Mouse (Mus musculus): ENCODE measurements around the gene Hat1. TPM values are rescaled to one million over a fixed set of nuclear protein-coding genes. Genes with fewer than 3 reads are reported as not detected.
"Not testable (repeated sequence)": the region's sequence is repeated elsewhere in the genome, so short reads cannot be mapped to it uniquely, and the experiment has no call there.

Gene Hat1
- polyA plus RNA-seq, 1 experiment from 2014 or later: 256 TPM

DNA sequence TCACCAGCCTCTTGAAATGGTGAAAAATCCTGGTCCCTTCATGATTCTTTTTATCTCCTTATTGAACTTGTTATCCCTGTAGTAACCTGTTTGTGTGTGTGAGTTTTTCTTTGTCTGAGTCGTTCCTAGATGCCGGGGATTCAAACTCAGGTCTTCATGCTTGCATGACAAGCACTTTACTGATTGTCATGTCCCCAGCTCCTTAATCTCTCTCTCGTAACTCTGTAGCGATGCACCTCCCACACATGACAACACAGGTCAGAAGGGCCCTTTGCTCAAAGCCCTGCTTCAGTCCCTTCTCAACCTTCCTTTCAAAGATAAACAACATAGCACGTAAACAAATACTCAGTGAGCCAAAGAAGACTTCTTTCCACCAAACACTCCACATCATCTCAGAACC, 30.4 kb upstream of the Hat1 start:
- no peak for DNase-seq (ENCODE audit: extremely low spot score, low spot score)
- H3K36me3 ChIP-seq (replicated peaks): peaks cover 15% of the 10 kb centered on the region
- 92% methylated on average over 5 of the region's 5 CpGs for WGBS
- peaks cover 17% of the 10 kb centered on the region for H3K4me1 ChIP-seq
- H3K9me3 ChIP-seq: no peaks in the 10 kb centered on the region
- H3K27ac ChIP-seq: no peak overlapping the region
- no peak overlapping the region for H3K4me3 ChIP-seq
- H3K27me3 ChIP-seq (ENCODE audit: poor library complexity, severe bottlenecking): no peaks in the 10 kb centered on the region

DNA sequence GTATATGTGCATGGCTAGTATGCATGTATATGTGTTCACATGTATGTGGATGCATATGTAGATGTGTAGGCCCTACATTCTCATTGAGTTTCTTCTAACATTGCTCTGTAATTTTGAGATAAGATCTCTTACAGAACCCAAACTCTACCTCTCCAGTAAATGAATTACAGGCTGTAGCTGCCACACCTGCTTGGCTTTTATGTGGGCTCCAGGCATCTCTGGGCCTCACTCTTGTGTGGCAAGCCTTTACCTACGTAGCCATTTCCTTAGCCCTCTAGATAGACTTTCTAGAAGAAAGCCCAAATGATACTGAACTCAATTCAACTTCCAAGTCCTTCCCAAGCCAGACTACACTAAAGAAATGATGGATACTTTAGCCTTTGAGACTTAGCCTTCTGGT, 28.6 kb upstream of the Hat1 start:
- H3K4me3 ChIP-seq: no peak overlapping the region
- H3K36me3 ChIP-seq (replicated peaks): peaks cover 15% of the 10 kb centered on the region
- 86% methylated on average over 1 of the region's 1 CpGs for WGBS

DNA sequence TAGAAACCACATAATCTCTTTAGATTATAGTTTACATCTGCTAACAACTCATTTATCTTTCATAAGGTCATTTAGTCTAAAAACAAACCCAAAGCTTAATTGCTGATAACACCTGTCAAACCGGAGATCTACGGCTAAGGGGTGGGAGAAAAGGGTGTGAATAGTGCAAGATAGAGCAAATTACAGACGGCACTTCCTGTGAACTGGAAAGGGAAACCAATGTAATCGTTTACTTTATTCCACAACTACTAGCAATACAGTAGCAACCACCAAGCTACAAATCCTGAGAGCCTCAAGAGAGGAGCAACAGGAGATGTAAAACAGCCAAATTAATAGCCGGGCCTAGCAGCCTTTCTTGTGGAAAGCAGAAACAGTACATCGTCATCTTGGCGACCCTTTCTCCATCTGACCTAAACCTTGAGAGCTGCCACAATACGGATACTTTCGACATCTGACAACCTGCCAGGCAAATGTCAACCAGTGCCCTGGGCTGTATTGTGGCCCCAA, 22.1 kb upstream of the Hat1 start:
- peaks cover 18% of the 10 kb centered on the region for H3K4me1 ChIP-seq
- peak overlapping the region; percentile 92 for H3K4me3 ChIP-seq
- 34% methylated on average over 9 of the region's 9 CpGs for WGBS
- peaks cover 7% of the 10 kb centered on the region for H3K36me3 ChIP-seq (replicated peaks)
- H3K27ac ChIP-seq: peak overlapping the region; percentile 89
- no peaks in the 10 kb centered on the region; the same call in none of the 2 replicates for H3K27me3 ChIP-seq (ENCODE audit: poor library complexity, severe bottlenecking)
- no peaks in the 10 kb centered on the region for H3K9me3 ChIP-seq
- no peak for DNase-seq (ENCODE audit: extremely low spot score, low spot score)

More for the DNA sequence above, 28.6 kb upstream of the Hat1 start:
- Histone ChIP-seq H3K27me3 (ENCODE audit: poor library complexity, severe bottlenecking) (no peaks in the 10 kb centered on the region), H3K9me3 (no peaks in the 10 kb centered on the region), H3K27ac (no peak overlapping the region), H3K4me1 (peaks cover 8% of the 10 kb centered on the region)
- no peak for DNase-seq (ENCODE audit: extremely low spot score, low spot score)

DNA sequence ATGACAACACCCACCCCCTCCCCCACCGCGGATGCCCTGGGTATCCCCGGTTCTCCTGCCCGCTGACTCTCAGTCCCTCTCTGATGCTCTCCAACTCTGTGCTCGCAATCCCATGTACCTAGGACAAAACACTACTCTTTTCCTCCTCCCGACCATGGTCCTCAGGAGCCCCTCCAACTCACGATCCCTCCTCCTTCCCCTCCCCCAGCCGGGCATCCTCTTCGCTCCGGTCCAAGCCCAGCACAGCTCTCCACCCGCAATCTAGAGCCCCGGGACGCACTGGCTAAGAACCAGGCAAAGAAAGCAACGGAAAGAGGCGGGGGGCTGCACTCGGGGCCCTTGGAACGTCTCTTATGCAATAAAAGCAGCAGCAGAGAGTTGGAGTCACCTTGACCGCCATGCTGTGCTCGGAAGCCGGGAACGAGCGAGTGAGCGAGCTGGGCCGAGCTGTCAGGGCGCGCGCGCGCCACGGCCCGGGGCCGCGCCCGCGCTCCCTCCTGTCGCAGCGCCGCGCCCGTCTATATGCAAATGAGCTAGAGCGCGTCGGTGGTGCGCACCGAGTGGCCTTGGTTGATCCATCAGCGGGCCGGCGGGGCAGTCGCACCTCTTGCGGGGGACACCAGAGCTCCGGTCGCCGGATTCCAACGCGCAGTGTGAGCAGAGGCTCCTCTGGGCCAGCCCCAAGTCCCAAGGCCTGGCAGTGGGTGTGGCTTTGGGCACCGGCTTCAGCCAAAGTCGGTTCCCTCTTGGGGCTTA, 21.5 kb upstream of the Hat1 start, which contains the start of gene Slc25a12:
TSS of gene Slc25a12 (minus strand) at position 625 of the 756 bp plus-strand sequence.
- peaks cover 18% of the 10 kb centered on the region for H3K4me1 ChIP-seq
- H3K27ac ChIP-seq: peak within 1 kb of the TSS; percentile 89
- H3K9me3 ChIP-seq: no peaks in the 10 kb centered on the region
- under 1% methylated on average over 57 of the region's 57 CpGs for WGBS
- H3K4me3 ChIP-seq: peak within 1 kb of the TSS; percentile 92
- DNase-seq (ENCODE audit: extremely low spot score, low spot score): peak; percentile 82
- H3K27me3 ChIP-seq (ENCODE audit: poor library complexity, severe bottlenecking): no peaks in the 10 kb centered on the region; the same call in none of the 2 replicates
- peaks cover 1% of the 10 kb centered on the region; the same call in 1 of the 2 replicates for H3K36me3 ChIP-seq (replicated peaks)

DNA sequence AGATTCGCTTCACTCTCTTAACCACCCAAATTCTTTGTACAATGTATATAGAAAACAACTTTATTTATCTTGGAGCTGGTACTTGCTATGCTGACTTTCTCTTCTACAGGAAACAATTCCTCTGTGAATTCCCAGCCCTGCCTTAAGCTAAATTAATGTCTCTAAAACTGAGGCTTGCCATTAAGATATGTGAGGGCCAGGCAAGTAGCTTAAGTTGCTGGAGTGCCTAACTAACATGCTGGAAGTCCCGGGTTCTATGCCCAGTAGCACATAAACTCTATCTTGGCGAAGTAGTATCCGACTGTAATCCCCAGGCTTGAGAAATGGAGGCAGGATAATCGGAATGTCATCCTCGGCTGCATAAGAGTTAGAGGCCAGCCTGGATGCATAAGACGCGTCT, 20.7 kb upstream of the Hat1 start:
- no peaks in the 10 kb centered on the region for H3K36me3 ChIP-seq (replicated peaks)
- 42% methylated on average over 8 of the region's 8 CpGs for WGBS
- H3K27me3 ChIP-seq (ENCODE audit: poor library complexity, severe bottlenecking): no peaks in the 10 kb centered on the region; the same call in none of the 2 replicates
- H3K4me1 ChIP-seq: peaks cover 18% of the 10 kb centered on the region
- no peak overlapping the region for H3K27ac ChIP-seq
- no peaks in the 10 kb centered on the region for H3K9me3 ChIP-seq
- peak overlapping the region; percentile 92 for H3K4me3 ChIP-seq
- DNase-seq (ENCODE audit: extremely low spot score, low spot score): no peak

DNA sequence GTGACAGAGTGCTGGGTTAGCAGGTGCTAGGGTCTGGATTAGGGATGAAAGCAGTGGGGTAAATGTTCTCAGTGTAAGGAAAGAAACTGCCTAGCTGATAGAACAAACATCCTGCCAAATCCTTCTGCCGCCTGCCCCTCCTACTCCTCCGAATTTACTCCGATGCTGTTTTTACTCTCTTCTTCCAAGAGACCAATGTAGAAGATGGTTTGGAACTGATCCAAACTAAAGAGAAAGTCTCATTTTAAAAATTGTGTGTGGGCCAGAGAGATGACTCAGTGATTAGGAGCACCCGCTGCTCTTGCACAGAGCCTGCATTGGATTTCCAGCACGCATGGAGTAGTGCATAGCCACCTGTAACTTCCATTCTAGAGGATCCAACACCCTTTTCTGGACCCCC, 17.0 kb upstream of the Hat1 start:
- H3K4me1 ChIP-seq: peaks cover 14% of the 10 kb centered on the region
- WGBS: 93% methylated on average over 5 of the region's 5 CpGs
- H3K4me3 ChIP-seq: no peak overlapping the region

DNA sequence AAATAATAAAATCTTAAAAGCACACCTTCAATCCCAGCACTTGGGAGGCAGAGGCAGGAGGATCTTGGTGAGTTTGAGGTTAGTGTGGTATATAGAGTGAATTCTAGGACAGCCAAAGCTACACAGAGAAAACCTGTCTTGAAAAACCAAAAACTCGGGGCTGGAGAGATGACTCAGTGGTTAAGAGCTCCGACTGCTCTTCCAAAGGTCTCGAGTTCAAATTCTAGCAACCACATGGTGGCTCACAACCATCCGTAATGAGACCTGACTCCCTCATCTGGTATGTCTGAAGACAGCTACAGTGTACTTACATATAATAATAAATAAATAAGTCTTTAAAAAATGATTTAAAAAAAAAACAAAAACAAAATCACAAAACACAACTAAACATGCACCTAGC, 16.5 kb upstream of the Hat1 start:
- H3K4me3 ChIP-seq; H3K27ac ChIP-seq; H3K27me3 ChIP-seq (ENCODE audit: poor library complexity, severe bottlenecking); H3K36me3 ChIP-seq (replicated peaks); H3K4me1 ChIP-seq; H3K9me3 ChIP-seq; DNase-seq (ENCODE audit: extremely low spot score, low spot score): not testable (repeated sequence)
- 88% methylated on average over 4 of the region's 4 CpGs for WGBS

More for the DNA sequence above, 17.0 kb upstream of the Hat1 start:
- Histone ChIP-seq H3K36me3 (replicated peaks) (no peaks in the 10 kb centered on the region), H3K9me3 (no peaks in the 10 kb centered on the region), H3K27ac (no peak overlapping the region), H3K27me3 (ENCODE audit: poor library complexity, severe bottlenecking) (no peaks in the 10 kb centered on the region; the same call in none of the 2 replicates)
- no peak for DNase-seq (ENCODE audit: extremely low spot score, low spot score)

DNA sequence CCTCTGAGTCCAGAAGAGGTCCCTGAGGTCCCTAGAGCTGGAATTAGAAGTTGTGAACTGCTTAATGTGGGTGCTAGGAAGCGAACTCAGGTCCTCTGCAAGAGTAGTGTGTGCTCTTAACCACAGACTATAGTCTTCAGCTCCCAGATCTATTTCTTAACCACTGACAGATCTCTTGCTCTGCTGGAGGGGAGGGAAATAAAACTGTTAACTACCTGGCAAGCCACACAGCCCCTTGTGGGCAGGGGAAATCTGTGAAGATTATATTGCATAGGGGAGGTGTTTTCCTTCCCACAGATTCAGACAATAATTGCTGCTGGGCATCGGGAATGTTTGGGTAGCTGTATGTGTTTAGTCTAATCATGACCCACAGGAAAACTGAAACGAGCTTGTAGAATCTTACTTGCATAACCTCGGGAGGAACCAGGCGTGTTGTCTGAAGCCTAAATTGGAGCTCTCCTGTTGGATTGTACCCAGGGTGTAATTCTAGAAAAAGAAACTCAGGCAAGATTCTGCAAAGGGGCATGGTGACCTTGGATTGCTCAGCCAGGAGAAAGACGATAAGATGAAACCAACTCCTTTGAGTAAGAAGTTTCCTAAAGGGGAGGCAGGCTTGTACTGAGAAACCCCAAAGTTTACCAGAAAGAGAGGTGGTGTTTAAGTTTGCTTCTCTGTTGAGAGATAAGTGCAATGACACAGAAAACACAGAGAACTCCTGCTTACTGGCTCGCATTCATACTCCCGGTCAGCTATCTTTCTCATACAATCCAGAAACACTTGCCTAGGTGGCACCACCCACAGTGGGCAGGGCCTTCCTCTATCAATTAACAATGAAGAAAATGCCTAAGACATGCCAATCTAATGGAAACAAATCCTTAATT, 14.2 kb upstream of the Hat1 start:
- WGBS: 79% methylated on average over 8 of the region's 8 CpGs
- H3K4me1 ChIP-seq: no peaks in the 10 kb centered on the region
- no peak for DNase-seq (ENCODE audit: extremely low spot score, low spot score)
- no peak overlapping the region for H3K4me3 ChIP-seq
- H3K36me3 ChIP-seq (replicated peaks): no peaks in the 10 kb centered on the region
- no peaks in the 10 kb centered on the region; the same call in 1 of the 2 replicates for H3K27me3 ChIP-seq (ENCODE audit: poor library complexity, severe bottlenecking)
- H3K27ac ChIP-seq: no peak overlapping the region
- no peaks in the 10 kb centered on the region for H3K9me3 ChIP-seq

DNA sequence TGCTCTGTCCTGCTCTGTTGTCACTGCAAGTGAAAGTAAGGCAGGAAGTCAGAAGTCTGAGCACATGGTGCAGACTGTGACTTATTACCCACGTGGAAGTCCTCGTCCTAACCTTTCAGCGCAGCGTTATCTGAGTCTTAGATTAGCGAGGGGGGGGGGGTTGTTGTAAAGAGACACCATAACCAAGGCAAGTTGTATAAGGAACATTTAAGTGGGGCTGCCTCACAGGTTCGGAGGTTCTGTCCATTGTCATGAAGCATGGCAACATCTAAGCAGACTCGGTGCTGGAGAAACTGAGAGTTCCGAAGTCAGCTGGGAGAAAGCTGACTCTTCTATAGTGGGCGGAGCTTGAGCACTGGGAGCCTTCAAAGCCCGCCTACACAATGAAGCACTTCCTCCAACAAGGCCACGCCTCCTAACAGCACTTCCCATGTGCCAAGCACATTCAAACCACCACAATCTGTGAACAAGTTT, 12.3 kb upstream of the Hat1 start:
- Histone ChIP-seq H3K27me3 (ENCODE audit: poor library complexity, severe bottlenecking) (no peaks in the 10 kb centered on the region), H3K4me1 (no peaks in the 10 kb centered on the region), H3K9me3 (no peaks in the 10 kb centered on the region), H3K4me3 (no peak overlapping the region), H3K27ac (no peak overlapping the region), H3K36me3 (replicated peaks) (no peaks in the 10 kb centered on the region)
- WGBS: 61% methylated on average over 11 of the region's 11 CpGs
- DNase-seq (ENCODE audit: extremely low spot score, low spot score): no peak

DNA sequence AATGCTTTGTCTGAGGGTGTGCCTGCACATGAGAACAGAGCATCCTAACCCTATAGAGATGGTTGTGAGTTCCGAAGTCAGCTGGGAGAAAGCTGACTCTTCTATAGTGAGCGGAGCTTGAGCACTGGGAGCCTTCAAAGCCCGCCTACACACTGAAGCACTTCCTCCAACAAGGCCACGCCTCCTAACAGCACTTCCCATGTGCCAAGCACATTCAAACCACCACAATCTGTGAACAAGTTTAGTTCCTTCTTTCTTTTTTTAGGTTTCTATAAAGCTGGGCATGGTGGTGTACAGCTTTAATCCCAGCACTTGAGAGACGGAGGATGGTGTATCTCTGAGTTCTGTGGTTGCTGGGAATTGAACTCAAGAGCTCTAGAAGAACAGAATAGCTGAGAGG, 11.3 kb upstream of the Hat1 start:
- 94% methylated on average over 5 of the region's 5 CpGs for WGBS
- H3K4me1 ChIP-seq: no peaks in the 10 kb centered on the region
- no peak for DNase-seq (ENCODE audit: extremely low spot score, low spot score)
- H3K27ac ChIP-seq: no peak overlapping the region
- H3K36me3 ChIP-seq (replicated peaks): no peaks in the 10 kb centered on the region
- no peaks in the 10 kb centered on the region for H3K27me3 ChIP-seq (ENCODE audit: poor library complexity, severe bottlenecking)
- no peak overlapping the region for H3K4me3 ChIP-seq
- no peaks in the 10 kb centered on the region for H3K9me3 ChIP-seq

DNA sequence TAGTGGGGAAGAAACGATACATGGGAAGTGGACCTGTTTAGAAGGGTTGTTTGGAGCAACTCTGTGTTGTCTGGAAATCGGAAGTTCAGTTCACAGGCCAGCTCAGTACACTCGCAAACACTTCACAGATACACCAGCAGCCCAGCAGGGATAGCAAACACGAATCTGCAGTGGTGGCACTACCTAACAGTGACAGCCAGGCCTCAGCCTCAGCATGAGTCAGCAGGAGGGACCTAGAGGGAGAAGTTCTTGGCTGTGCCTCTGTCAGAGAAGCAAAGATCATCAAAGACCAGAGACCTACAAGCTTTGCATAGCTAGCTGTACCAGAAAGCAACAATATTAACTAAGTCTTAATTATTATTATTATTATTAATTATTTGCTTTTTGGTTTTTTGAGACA, 6.8 kb upstream of the Hat1 start:
- Histone ChIP-seq H3K9me3 (no peaks in the 10 kb centered on the region), H3K27ac (no peak overlapping the region), H3K4me3 (no peak overlapping the region), H3K27me3 (ENCODE audit: poor library complexity, severe bottlenecking) (no peaks in the 10 kb centered on the region), H3K4me1 (no peaks in the 10 kb centered on the region), H3K36me3 (replicated peaks) (no peaks in the 10 kb centered on the region)
- 77% methylated on average over 4 of the region's 4 CpGs for WGBS
- no peak for DNase-seq (ENCODE audit: extremely low spot score, low spot score)

DNA sequence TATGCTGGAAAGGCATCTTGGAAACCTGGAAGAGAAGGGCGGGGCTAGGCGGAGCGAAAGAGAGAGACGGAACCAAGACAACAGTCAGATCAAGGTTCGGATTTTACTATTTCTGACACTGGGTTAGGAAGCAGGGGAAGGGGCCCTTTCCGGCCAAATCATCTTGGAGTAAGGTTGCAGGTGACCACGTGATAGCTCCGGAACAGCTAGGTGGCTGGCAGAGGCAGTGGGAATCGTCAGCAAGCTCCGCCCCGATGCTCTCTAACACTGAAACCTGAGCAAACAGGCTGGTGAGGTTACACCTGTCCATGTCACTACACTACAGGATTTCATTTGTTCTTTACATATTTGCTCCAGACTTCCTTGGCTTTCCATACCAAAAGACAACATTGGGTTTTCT, 4.9 kb upstream of the Hat1 start:
- Histone ChIP-seq H3K9me3 (no peaks in the 10 kb centered on the region), H3K4me3 (no peak overlapping the region)
- 43% methylated on average over 11 of the region's 11 CpGs for WGBS

More for the DNA sequence above, 4.9 kb upstream of the Hat1 start:
- DNase-seq (ENCODE audit: extremely low spot score, low spot score): no peak
- Histone ChIP-seq H3K36me3 (replicated peaks) (no peaks in the 10 kb centered on the region), H3K4me1 (peaks cover 6% of the 10 kb centered on the region), H3K27me3 (ENCODE audit: poor library complexity, severe bottlenecking) (no peaks in the 10 kb centered on the region), H3K27ac (no peak overlapping the region)

Data from forebrain, embryonic 10.5 days (tissue).